Mouse (Mus musculus): ENCODE data around the gene Mthfd1l. TPM values are rescaled to one million over a fixed set of nuclear protein-coding genes. Genes with fewer than 3 reads are reported as not detected.
A peak's percentile ranks its signal among the peaks of the same experiment; 100 is the strongest.

The Mthfd1l gene
- 66.1 and 84.0 TPM in 2 replicates for total RNA-seq (2012; rRNA removed)
- 85.6 and 90.3 TPM in 2 replicates for total RNA-seq (2014; rRNA removed)
- 94.8 and 97.7 TPM in 2 replicates for polyA plus RNA-seq (2012; ENCODE audit: insufficient read length, low read depth)

- Histone ChIP-seq H3K36me3 (replicated peaks in 1 of 2; ENCODE audit: control insufficient read depth in 1 of 2, insufficient read depth in 1 of 2, low read length in 1 of 2) (peaks cover 4 to 32% of the 10 kb centered on the region in 2 experiments), H3K27me3 (replicated peaks) (no peaks in the 10 kb centered on the region), H3K9me3 (replicated peaks; ENCODE audit: low read length) (no peaks in the 10 kb centered on the region), H3K9ac (ENCODE audit: insufficient read depth, low read depth) (peak within 1 kb of the TSS; percentile 83), H3K4me3 (replicated peaks in 1 of 3; ENCODE audit: low read depth in 2 of 3, low read length in 2 of 3, poor library complexity in 1 of 3) (peak within 1 kb of the TSS; percentile 60 to 95 (median 94)), H3K4me2 (ENCODE audit: insufficient read depth, low read depth, poor library complexity, severe bottlenecking) (peak within 1 kb of the TSS; percentile 61), H3K79me2 (replicated peaks; ENCODE audit: control insufficient read depth, extremely low read depth, insufficient read depth, poor library complexity, severe bottlenecking) (peaks cover 33% of the 10 kb centered on the region), H3K4me1 (ENCODE audit: control insufficient read depth in 1 of 2, insufficient read depth in 2 of 2) (peaks cover 7 to 43% of the 10 kb centered on the region in 2 experiments; a peak in 3 of 4 replicates), H3K27ac (ENCODE audit: insufficient read depth, low read depth) (peak within 1 kb of the TSS; percentile 96)
- TF ChIP-seq SIN3A (IDR thresholded peaks at IDR 0.05; ENCODE audit: low read length) (peak; percentile 81), ZKSCAN1 (IDR thresholded peaks at IDR 0.05; ENCODE audit: borderline replicate concordance, low read depth, low read length) (no peak), RCOR1 (conservative IDR thresholded peaks at IDR 0.05; ENCODE audit: low read depth, low read length) (no peak), ZMIZ1 (IDR thresholded peaks at IDR 0.05; ENCODE audit: low read depth, low read length) (peak; percentile 34; the same call in 1 of the 2 replicates), MAFK (IDR thresholded peaks at IDR 0.05; ENCODE audit: insufficient replicate concordance, low read length) (no peak), TBP (conservative IDR thresholded peaks at IDR 0.05; ENCODE audit: low read depth, low read length) (peak; percentile 65; the same call in 1 of the 2 replicates), MYC (IDR thresholded peaks at IDR 0.05; ENCODE audit: low read depth, low read length) (peak; percentile 95), NRF1 (IDR thresholded peaks at IDR 0.05; ENCODE audit: low read depth, low read length) (peak; percentile 30; the same call in 1 of the 2 replicates), TCF12 (IDR thresholded peaks at IDR 0.05; ENCODE audit: low read depth, low read length) (peak; percentile 83), SMC3 (IDR thresholded peaks at IDR 0.05; ENCODE audit: low read depth, low read length) (0 out of 2 replicates have a peak, but pooled peaks have one; percentile 7), CTCF (conservative IDR thresholded peaks at IDR 0.05 in 1 of 2, IDR thresholded peaks at IDR 0.05 in 1 of 2; ENCODE audit: low read depth in 2 of 2, low read length in 2 of 2) (peak in 1 of 2 experiments; percentile 82; a peak in 3 of 4 replicates), NELFE (IDR thresholded peaks at IDR 0.05; ENCODE audit: low read depth, low read length) (peak; percentile 73; the same call in 1 of the 2 replicates), POLR2A (IDR thresholded peaks at IDR 0.05; ENCODE audit: low read depth, low read length) (peak; percentile 83), EP300 (IDR thresholded peaks at IDR 0.05; ENCODE audit: low read length) (no peak), IRF4 (IDR thresholded peaks at IDR 0.05; ENCODE audit: low read depth, low read length) (peak; percentile 80), JUND (conservative IDR thresholded peaks at IDR 0.05; ENCODE audit: low read depth, low read length) (no peak; the same call in 1 of the 2 replicates), ELF1 (IDR thresholded peaks at IDR 0.05; ENCODE audit: low read depth, low read length) (peak; percentile 76), KAT2A (IDR thresholded peaks at IDR 0.05; ENCODE audit: insufficient replicate concordance, low read length) (0 out of 2 replicates have a peak, but pooled peaks have one; percentile 62), JUN (IDR thresholded peaks at IDR 0.05; ENCODE audit: insufficient read depth, low read depth, low read length) (no peak), MEF2A (IDR thresholded peaks at IDR 0.05; ENCODE audit: borderline replicate concordance, low read depth, low read length) (no peak; the same call in 1 of the 2 replicates), USF1 (IDR thresholded peaks at IDR 0.05; ENCODE audit: low read depth, low read length) (no peak), MXI1 (IDR thresholded peaks at IDR 0.05; ENCODE audit: low read depth, low read length) (peak; percentile 6; the same call in 1 of the 2 replicates), MAX (IDR thresholded peaks at IDR 0.05; ENCODE audit: low read length) (peak; percentile 82), CHD1 (IDR thresholded peaks at IDR 0.05; ENCODE audit: low read depth, low read length) (0 out of 2 replicates have a peak, but pooled peaks have one; percentile 71), ETS1 (conservative IDR thresholded peaks at IDR 0.05; ENCODE audit: low read depth, low read length) (peak; percentile 53), GABPA (IDR thresholded peaks at IDR 0.05; ENCODE audit: insufficient replicate concordance, low read depth, low read length) (no peak), USF2 (conservative IDR thresholded peaks at IDR 0.05; ENCODE audit: low read depth, low read length) (no peak), MAZ (IDR thresholded peaks at IDR 0.05; ENCODE audit: low read depth, low read length) (peak; percentile 96), PAX5 (IDR thresholded peaks at IDR 0.05; ENCODE audit: low read length) (no peak), ZC3H11A (IDR thresholded peaks at IDR 0.05; ENCODE audit: low read depth, low read length) (no peak), E2F4 (IDR thresholded peaks at IDR 0.05; ENCODE audit: insufficient replicate concordance, low read depth, low read length) (0 out of 2 replicates have a peak, but pooled peaks have one; percentile 31), CHD2 (IDR thresholded peaks at IDR 0.05; ENCODE audit: low read length) (no peak), RAD21 (IDR thresholded peaks at IDR 0.05; ENCODE audit: low read depth, low read length) (peak; percentile 17), UBTF (IDR thresholded peaks at IDR 0.05; ENCODE audit: low read depth, low read length) (0 out of 2 replicates have a peak, but pooled peaks have one; percentile 54), BHLHE40 (IDR thresholded peaks at IDR 0.05; ENCODE audit: low read depth, low read length) (peak; percentile 66), HCFC1 (IDR thresholded peaks at IDR 0.05; ENCODE audit: low read depth, low read length) (peak; percentile 50; the same call in 1 of the 2 replicates), ZNF384 (IDR thresholded peaks at IDR 0.05; ENCODE audit: low read depth, low read length) (no peak), POLR2AphosphoS2 (IDR thresholded peaks at IDR 0.05; ENCODE audit: low read depth, low read length) (0 out of 2 replicates have a peak, but pooled peaks have one; percentile 22)
- dilution Hi-C loops (cut with MboI; ENCODE audit: extremely low pct_ligation_motif_present, extremely low pct_unique_long_range_greater_than_20kb, low sequenced_read_pairs) (no loop called here), in situ Hi-C loops (cut with MboI; ENCODE audit: low pct_ligation_motif_present, low pct_unique_long_range_greater_than_20kb, low sequenced_read_pairs) (no loop called here)
- peak; percentile 94 for DNase-seq (ENCODE audit: extremely low read depth)
These were observed at the start of gene Mthfd1l for GRCm38 (mm10) chr10:3972981-3973588. TSS of gene Mthfd1l (plus strand) at chr10:3973118.
